Mouse (Mus musculus) cerebellum, adult 2 months (tissue): ENCODE measurements around the gene Gcgr.

Experiments
- CTCF ChIP-seq: fragments of 200-500 bp; IDR thresholded peaks from 2 replicates; pipeline ENCODE4 v1.5.1; 2011; ENCODE audit warnings: low read depth, mild to moderate bottlenecking, control low read depth, low read length, moderate library complexity, borderline replicate concordance; ENCODE audit not compliant: insufficient read depth
- POLR2A ChIP-seq: fragments of 200-500 bp; IDR thresholded peaks from 2 replicates; pipeline ENCODE4 v1.6.1; 2011; ENCODE audit warnings: low read length, control low read depth, borderline replicate concordance; ENCODE audit not compliant: insufficient read depth

- TF ChIP-seq POLR2A (no peak), CTCF (no peak)
These were observed 32.5 kb downstream of the Gcgr start for GRCm38 (mm10) chr11:120562949-120563348.
